Mouse (Mus musculus): Measurements from ENCODE around the gene Ms4a13. TPM values are rescaled to one million over a fixed set of nuclear protein-coding genes. Genes with fewer than 3 reads are reported as not detected.
A peak's percentile ranks its signal among the peaks of the same experiment; 100 is the strongest.
"Not testable (repeated sequence)": the region's sequence is repeated elsewhere in the genome, so short reads cannot be mapped to it uniquely, and the experiment has no call there.

Ms4a13 gene
- polyA plus RNA-seq, 1 experiment from 2014 or later: not detected

- H3K9me3 ChIP-seq: no peaks in the 10 kb centered on the region
- no peak overlapping the region for H3K4me3 ChIP-seq (replicated peaks)
- no peak for ATAC-seq
- H3K36me3 ChIP-seq: no peaks in the 10 kb centered on the region
- H3K27me3 ChIP-seq: no peaks in the 10 kb centered on the region
- no peak overlapping the region for H3K4me2 ChIP-seq (replicated peaks)
- no peak overlapping the region for H3K9ac ChIP-seq (replicated peaks)
- H3K27ac ChIP-seq: no peak overlapping the region
- no peaks in the 10 kb centered on the region for H3K4me1 ChIP-seq (replicated peaks)
- 90% methylated on average over 2 of the region's 2 CpGs for WGBS
These were observed 61.7 kb downstream of the Ms4a13 start for GRCm38 (mm10) chr19:11134852-11135251.

- H3K4me1 ChIP-seq (replicated peaks); H3K4me3 ChIP-seq (replicated peaks); H3K4me2 ChIP-seq (replicated peaks); H3K9ac ChIP-seq (replicated peaks); H3K27ac ChIP-seq; H3K9me3 ChIP-seq; ATAC-seq; H3K27me3 ChIP-seq; H3K36me3 ChIP-seq: not testable (repeated sequence)
- WGBS: 85% methylated on average over 8 of the region's 8 CpGs
These were observed 65.8 kb downstream of the Ms4a13 start, which contains the start of gene 1700017D01Rik for GRCm38 (mm10) chr19:11130776-11131175. TSS of gene 1700017D01Rik (minus strand) at chr19:11130876.

GRCm38 (mm10) chr19:11129702-11130101 lies 66.8 kb downstream of the Ms4a13 start:
- ATAC-seq: no peak
- H3K27ac ChIP-seq: no peak overlapping the region
- H3K36me3 ChIP-seq: no peaks in the 10 kb centered on the region
- 0 out of 2 replicates have a peak, but pooled peaks cover 2% of the 10 kb centered on the region for H3K9me3 ChIP-seq
- H3K4me1 ChIP-seq (replicated peaks): no peaks in the 10 kb centered on the region
- H3K4me2 ChIP-seq (replicated peaks): no peak overlapping the region
- H3K27me3 ChIP-seq: no peaks in the 10 kb centered on the region
- no peak overlapping the region for H3K9ac ChIP-seq (replicated peaks)
- no peak overlapping the region for H3K4me3 ChIP-seq (replicated peaks)
- WGBS: 96% methylated on average over 1 of the region's 1 CpGs

- not testable (repeated sequence) for H3K9me3 ChIP-seq; H3K36me3 ChIP-seq; H3K4me1 ChIP-seq (replicated peaks); H3K27ac ChIP-seq; H3K27me3 ChIP-seq
- peak; percentile 100 for ATAC-seq
- peak overlapping the region; percentile 51 for H3K9ac ChIP-seq (replicated peaks)
- H3K4me3 ChIP-seq (replicated peaks): peak overlapping the region; percentile 40
- peak overlapping the region; percentile 46 for H3K4me2 ChIP-seq (replicated peaks)
- WGBS: 2% methylated on average over 13 of the region's 38 CpGs
These were observed 75.5 kb downstream of the Ms4a13 start for GRCm38 (mm10) chr19:11121016-11121420.

Other genes with a start within 250 kb of the Ms4a13 start
- 15.5 and 16.2 TPM in 2 replicates for gene Ccdc86, start 247.5 kb downstream of the Ms4a13 start, polyA plus RNA-seq (2015; fragmentation: Nextera tagmentation; extraction: Ambion mirVana)
- gene Ms4a10, start 222.1 kb downstream of the Ms4a13 start, polyA plus RNA-seq (2015; fragmentation: Nextera tagmentation; extraction: Ambion mirVana): not detected in 2 replicates
- not detected in 2 replicates for gene Ms4a15, start 203.5 kb downstream of the Ms4a13 start, polyA plus RNA-seq (2015; fragmentation: Nextera tagmentation; extraction: Ambion mirVana)
- gene Ms4a18, start 178.7 kb downstream of the Ms4a13 start, polyA plus RNA-seq (2015; fragmentation: Nextera tagmentation; extraction: Ambion mirVana): not detected in 2 replicates
- not detected in 2 replicates for gene Ms4a8a, start 115.6 kb downstream of the Ms4a13 start, polyA plus RNA-seq (2015; fragmentation: Nextera tagmentation; extraction: Ambion mirVana)
- not detected in 2 replicates for gene 1700017D01Rik, start 65.9 kb downstream of the Ms4a13 start, polyA plus RNA-seq (2015; fragmentation: Nextera tagmentation; extraction: Ambion mirVana)
- not detected in 2 replicates for gene 1700025F22Rik, start 31.4 kb downstream of the Ms4a13 start, polyA plus RNA-seq (2015; fragmentation: Nextera tagmentation; extraction: Ambion mirVana)
- not detected in 2 replicates for gene Ms4a12, start 35.7 kb upstream of the Ms4a13 start, polyA plus RNA-seq (2015; fragmentation: Nextera tagmentation; extraction: Ambion mirVana)
- not detected in 2 replicates for gene Ms4a1, start 69.5 kb upstream of the Ms4a13 start, polyA plus RNA-seq (2015; fragmentation: Nextera tagmentation; extraction: Ambion mirVana)
- not detected in 2 replicates for gene Ms4a5, start 87.1 kb upstream of the Ms4a13 start, polyA plus RNA-seq (2015; fragmentation: Nextera tagmentation; extraction: Ambion mirVana)
- not detected in 2 replicates for gene Ms4a14, start 117.7 kb upstream of the Ms4a13 start, polyA plus RNA-seq (2015; fragmentation: Nextera tagmentation; extraction: Ambion mirVana)
- 2.6 and 3.6 TPM in 2 replicates for gene Ms4a7, start 139.4 kb upstream of the Ms4a13 start, polyA plus RNA-seq (2015; fragmentation: Nextera tagmentation; extraction: Ambion mirVana)
- 1.5 and 2.1 TPM in 2 replicates for gene Ms4a4a, start 178.8 kb upstream of the Ms4a13 start, polyA plus RNA-seq (2015; fragmentation: Nextera tagmentation; extraction: Ambion mirVana)
- not detected in 2 replicates for gene Ms4a4c, start 208.0 kb upstream of the Ms4a13 start, polyA plus RNA-seq (2015; fragmentation: Nextera tagmentation; extraction: Ambion mirVana)
- not detected in 2 replicates for gene Ms4a4b, start 246.8 kb upstream of the Ms4a13 start, polyA plus RNA-seq (2015; fragmentation: Nextera tagmentation; extraction: Ambion mirVana)

All from midbrain, embryonic 13.5 days (tissue).